Mouse (Mus musculus): Measurements from ENCODE around the gene Tspan14.
A peak's percentile ranks its signal among the peaks of the same experiment; 100 is the strongest.

Tspan14 gene

GRCm38 (mm10) chr14:40968051-40968450, 1.4 kb upstream of the Tspan14 start:
- DNase-seq, result no peak

DNA sequence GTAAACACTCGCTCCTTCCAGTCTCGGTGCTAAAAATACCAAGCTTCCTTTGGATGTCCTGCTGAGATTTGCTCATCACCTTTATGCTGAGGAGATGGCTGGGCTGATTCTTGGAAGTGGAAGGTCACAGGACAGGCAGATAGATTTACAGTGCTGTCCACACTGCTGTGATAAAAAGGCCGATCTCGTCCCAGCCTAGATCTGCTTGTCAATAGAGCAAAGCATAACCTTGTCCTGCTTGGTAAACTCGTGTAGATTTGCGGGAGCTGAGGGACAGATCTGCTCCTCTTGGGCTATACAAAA, 942 bp upstream of the Tspan14 start:
- DNase-seq, result no peak

- DNase-seq, result peak; percentile 95
These were observed 423 bp upstream of the Tspan14 start for GRCm38 (mm10) chr14:40966862-40967597.

DNA sequence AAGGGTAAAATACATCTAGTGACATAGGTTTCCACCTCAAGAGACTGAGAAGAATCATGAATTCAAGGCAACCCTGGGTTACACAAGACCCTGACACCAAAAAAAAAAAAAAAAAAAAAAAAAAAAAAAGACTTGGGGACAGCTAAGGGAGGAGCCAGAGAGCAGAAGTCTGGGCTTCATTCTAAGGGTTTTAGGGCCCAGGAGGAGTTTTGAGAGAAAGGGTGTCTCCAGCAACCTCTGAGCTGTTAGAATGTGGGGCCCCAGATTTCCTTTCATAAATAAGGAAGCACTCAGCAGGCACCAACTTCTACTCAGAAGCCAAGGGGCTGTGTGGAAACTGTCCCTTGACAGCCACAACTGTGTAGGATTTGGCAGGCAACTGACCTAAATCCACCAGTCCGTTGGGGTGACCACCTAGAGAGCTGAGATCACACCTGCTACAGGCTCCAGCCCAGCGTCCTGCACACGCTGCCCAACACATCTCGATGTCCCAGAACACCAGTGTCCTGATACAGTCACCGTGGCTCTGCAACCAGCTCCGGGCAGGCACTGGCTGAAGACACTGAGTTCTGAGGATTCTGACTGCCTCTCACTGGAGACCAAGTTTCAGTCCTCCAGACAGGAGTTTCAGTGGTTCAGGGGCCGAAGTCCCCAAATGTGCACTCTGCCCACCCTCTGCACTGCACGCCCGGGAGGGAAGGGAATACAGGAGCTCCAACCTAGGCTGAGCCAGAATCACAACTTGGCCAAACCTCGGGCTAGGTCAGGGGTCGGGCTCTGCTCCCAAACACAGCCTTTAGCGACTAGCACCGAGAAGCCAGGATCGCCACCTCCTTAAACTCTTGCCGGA, 875 bp downstream of the Tspan14 start:
- peak; percentile 55 for DNase-seq

DNA sequence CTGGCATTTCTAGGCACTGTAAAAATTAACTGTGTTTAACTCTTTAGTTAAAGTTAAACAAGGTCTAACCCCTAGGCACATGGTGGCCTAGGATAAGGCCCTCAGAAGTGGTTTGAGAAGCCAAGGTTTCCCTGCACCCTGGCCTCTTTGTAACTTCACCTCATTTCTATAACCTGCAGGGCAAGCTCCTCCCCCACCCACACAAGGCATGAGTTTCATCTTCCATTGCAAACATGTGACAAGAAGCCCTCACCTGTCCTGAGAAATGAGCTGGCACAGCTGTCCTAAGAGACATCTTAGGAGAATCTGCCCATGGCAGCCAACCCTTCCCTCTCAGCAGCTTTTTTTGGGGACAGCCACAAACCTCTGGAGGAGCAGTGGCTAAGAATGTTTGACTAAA, 1.7 kb downstream of the Tspan14 start:
- no peak for DNase-seq

DNA sequence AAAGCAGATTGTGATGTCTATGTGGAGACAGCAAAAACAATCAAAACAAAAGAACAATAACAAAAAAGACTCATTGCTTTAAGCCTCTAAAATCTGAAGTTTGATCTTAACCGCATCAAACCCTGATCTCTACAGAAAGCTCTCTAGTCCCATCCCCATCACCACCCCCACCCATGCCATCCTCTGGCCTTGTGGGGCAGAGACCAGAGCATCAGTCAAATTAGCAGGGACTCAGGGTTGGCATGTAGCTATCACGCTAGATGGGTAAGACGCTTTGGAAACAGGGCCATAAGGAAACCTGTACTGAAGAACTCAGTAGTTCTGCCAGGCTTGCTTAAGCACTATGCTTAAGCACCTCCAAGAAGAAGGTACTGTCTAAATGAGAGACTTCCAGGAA, 2.4 kb downstream of the Tspan14 start:
- DNase-seq, result no peak

DNA sequence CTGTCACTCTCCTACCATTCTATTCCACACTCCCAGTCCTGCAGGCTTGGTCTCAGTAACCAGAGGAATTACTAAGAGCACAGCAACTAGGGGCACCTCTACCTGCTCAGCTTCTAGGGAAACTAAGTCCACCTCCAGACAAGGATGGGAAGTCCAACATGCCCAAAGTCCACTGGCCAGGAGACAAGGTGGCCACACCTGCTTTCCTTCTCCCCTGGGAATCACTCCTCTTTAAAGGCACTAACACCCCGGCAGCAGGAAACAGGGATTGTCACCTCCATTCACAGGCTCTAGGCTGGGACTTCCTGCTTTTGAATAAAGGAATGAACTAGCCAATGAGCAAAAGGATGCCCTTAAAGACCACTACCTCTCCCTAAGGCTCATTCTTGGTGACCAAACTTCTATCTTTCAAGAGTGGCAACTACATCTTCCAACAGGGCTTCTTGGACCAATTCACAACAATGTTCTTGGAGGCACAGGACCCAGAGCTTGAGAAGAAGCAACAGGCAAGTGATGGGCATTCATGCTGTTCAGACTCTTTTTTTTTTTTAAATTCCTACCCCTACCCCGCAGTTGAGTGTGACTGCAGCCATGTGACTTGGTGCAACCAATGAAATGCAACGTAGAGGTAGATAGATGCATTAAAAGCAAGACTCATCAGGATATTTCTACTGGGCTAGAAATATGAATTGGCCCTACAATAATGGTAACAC, 3.0 kb downstream of the Tspan14 start:
- no peak for DNase-seq

GRCm38 (mm10) chr14:40962365-40963290, 4.0 kb downstream of the Tspan14 start:
- no peak for DNase-seq

DNA sequence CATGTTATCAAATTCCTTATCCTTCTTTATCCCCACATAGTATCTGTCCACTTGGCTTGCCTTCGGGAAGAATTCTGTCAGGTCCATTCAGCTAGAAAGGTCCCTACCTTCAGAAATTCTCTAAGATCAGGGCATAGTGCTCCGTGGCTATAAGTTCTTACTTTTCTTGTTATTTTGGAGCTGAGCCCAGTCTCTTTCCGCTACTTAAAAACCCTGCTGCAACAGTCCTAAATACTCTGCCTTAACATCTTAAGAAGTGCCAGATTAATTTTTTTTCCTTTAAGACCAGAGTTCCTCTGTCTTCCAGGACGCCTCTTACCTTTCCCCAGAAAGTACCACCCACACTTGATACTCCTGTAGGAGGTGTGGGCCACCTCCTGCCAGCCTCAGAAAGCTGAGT, 6.4 kb downstream of the Tspan14 start:
- no peak for DNase-seq

DNA sequence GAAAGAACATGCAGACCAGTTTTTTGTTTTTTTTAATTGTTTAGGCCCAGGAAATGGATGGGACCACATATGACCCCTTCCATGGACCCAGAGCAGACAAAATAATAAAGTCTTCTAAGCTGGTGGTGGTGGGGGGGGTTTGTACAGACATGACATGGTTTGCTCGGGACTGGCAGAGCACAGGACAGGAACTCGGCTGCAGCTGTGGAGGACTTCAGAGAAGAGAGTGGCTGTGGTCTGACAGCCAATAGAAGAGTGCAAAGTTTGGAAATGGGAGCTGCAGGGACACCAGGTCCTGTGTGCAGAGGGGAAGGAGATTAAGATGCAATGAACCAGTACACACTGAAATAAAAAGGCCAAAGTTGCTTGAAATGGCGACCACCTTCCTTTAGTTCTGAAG, 7.0 kb downstream of the Tspan14 start:
- no peak for DNase-seq

- no peak for DNase-seq
These were observed 7.6 kb downstream of the Tspan14 start for GRCm38 (mm10) chr14:40958986-40959381.

DNA sequence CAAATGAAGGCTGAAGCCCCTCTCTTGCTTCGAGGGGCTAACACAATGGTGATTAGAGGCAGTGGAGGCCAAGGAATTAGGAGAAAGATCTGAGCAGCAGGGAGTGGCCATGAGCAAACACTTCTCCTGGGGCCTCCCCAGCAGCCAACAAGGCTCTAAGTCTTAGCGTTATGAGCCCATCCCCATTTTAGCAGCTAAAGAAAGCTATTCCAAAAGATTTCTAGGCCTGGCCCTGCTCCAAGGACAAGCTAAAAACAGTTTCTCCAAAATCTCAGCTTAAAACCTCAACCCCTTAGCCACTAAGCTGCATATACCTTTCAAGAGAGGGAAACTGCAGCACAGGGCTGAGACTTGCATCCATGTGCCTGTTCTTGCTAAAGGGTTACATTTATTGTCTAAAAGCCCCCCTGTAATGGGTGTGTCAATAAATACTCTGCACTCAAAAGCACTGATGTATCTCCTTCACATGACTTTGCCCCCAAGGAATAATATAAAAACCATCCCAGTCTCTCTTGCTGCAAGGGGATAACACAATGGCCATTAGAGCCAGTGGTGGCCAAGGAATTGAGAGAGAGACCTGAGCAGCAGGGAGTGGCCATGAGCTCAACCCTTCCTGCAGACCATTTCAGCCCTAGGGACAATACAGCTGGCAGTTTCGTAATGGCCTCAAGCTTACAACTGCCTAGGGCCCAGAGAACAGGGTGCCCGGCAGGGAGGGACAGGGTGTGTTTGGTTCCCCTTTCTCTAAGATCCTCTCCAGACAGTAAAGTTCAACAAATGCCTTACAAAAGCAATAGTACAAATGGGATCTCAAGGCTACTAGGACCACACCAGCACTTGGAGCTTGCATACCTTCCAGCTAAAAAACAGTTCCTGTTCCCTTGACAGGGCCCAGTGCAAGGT, 8.3 kb downstream of the Tspan14 start:
- DNase-seq, result no peak

- DNase-seq, result no peak
These were observed 9.0 kb downstream of the Tspan14 start for GRCm38 (mm10) chr14:40957607-40958006.

- peak; percentile 50 for DNase-seq
These were observed 10.1 kb downstream of the Tspan14 start for GRCm38 (mm10) chr14:40956252-40957146.

DNA sequence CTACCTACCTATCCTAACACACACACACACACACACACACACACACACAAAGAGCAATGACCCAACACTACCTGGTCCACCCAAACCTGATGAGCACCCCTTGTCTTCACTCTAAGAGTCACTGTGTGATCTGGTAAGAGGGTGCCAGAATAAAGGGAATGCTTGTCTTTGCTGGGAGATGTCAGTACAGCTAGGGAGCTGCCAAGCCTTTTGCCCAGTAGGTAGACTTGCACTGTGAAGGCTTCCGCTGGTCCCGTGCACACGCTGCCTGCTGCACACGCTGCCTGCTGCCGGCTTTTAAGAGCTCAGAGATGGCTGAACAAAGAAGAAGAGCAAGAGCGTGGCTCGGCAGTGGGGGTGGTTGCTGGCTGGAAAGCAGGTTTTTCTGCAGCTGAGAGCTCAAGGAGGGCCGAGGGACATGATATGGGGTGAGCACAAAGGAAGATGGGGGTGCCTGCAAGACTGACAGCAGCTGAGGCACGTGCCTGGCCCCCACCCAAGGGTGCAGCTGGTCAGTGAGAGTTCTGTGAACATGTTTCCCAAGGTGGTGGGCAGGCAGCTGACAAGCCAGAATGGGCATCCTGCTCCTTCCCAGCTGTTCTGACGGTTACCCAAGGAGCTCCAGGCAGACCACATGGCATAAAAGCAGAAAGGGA, 10.9 kb downstream of the Tspan14 start:
- DNase-seq, result no peak

DNA sequence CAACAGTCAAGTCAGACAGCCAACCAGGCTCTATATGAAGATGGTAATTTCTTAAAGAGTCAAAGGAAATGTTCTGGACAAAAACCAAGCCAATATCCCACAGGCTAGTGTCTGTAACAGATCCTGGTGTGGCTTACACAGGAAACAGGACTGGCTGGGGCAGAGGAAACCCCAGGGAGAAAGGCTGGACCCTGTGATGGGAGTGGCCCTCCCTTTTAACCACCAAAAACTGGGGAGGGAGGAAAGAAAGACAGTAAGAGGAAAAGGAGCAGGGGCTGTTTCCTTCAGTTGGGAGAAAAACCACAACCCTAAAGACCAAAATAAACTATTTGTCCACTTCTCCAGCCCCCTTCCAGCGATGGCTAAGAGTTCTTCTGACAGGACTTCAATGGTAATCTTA, 11.5 kb downstream of the Tspan14 start:
- no peak for DNase-seq

GRCm38 (mm10) chr14:40953381-40953780, 13.2 kb downstream of the Tspan14 start:
- DNase-seq, result no peak

GRCm38 (mm10) chr14:40952715-40953114, 13.9 kb downstream of the Tspan14 start:
- no peak for DNase-seq

DNA sequence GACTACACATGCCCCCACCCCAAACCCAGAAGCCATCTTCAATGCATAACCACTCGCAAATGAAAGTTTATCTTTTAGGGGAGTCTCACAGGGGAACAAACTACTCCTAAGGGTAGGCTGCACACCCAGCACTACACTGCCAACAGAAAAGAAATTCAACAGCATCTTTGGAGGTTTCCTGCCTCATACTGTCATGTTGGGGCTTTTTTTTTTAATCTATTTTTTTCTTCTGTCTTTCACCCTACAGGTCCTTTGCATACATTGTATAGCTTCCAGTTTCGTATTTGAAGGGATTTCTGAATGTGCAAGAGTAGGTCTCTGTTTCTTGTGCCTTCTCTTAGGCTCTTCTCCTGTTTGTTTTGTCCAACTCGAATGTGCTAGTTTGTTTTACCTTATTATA, 14.3 kb downstream of the Tspan14 start:
- no peak for DNase-seq

Data from cerebellum, adult 11-12 months (tissue).